21 mouse cellular contexts compared by ENCODE assay signal in the genomic region with DNA sequence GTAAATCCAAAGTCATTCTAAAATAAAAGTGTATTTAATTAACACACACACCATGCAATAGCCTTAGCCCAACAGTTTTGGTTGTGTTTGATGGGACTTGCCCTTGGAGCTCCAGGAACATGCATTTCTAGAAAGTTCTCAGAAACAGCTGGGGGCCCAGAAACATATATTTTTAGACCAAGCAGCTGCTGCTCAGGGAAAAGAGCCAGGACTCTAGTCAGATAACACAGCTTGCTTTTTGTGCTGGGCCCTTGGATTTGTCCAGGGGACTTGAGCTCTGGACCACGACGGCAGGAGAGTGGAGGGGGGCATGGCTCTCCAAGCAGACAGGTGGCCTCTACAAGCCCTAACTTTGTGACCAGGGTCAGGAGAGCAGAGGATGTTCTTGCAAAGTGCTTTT. TPM values are rescaled to one million over a fixed set of nuclear protein-coding genes. Genes with fewer than 3 reads are reported as not detected.
DNase-seq lines count a peak whose midpoint lies in the region; ATAC-seq and TF ChIP-seq lines count a peak whose summit lies in the region.
"Had no signal": no experiment of that assay in that cellular context is flagged by ENCODE, and none has a peak within 500 bp of the region (broad histone marks: within the 10 kb centered on the region; RNA-seq: fewer than 3 reads in every experiment).

No protein-coding gene starts in this region.

- TF ChIP-seq RAD21 in MEL (IDR thresholded peaks at IDR 0.05; ENCODE audit: low read depth, low read length): no peak

- H3K4me3 ChIP-seq in forebrain, embryonic 12.5 days (replicated peaks): no peak overlapping the region
- no peak overlapping the region for H3K4me3 ChIP-seq in forebrain, embryonic 16.5 days (replicated peaks; ENCODE audit: low read length)
- H3K4me3 ChIP-seq in heart, embryonic 14.5 days (ENCODE audit: control insufficient read depth in 1 of 2, insufficient read depth in 1 of 2, low read depth in 1 of 2, low read length in 2 of 2): no peak overlapping the region
- no peak overlapping the region for H3K4me3 ChIP-seq in heart, embryonic 11.5 days (ENCODE audit: low read depth, low read length)
- H3K4me3 ChIP-seq in MEL (ENCODE audit: control insufficient read depth in 1 of 2, insufficient read depth in 1 of 2, low read depth in 2 of 2, low read length in 2 of 2): no peak overlapping the region
- H3K4me3 ChIP-seq: embryonic facial prominence, embryonic 10.5 days; embryonic facial prominence, embryonic 15.5 days; forebrain, embryonic 13.5 days; heart, embryonic 12.5 days; limb, embryonic 10.5 days; limb, embryonic 15.5 days; liver, embryonic 13.5 days; midbrain, embryonic 15.5 days; neural tube, embryonic 12.5 days had no signal

- no peak overlapping the region for H3K9ac ChIP-seq in forebrain, embryonic 12.5 days
- no peak overlapping the region for H3K9ac ChIP-seq in forebrain, embryonic 16.5 days (replicated peaks; ENCODE audit: low read depth, low read length)
- no peak overlapping the region; the same call in 1 of the 2 replicates for H3K9ac ChIP-seq in heart, embryonic 14.5 days (ENCODE audit: low read length)
- H3K9ac ChIP-seq in heart, embryonic 11.5 days (ENCODE audit: low read depth, low read length): no peak overlapping the region
- no peak overlapping the region for H3K9ac ChIP-seq in MEL (ENCODE audit: control insufficient read depth, low read depth, low read length, poor library complexity, severe bottlenecking)
- H3K9ac ChIP-seq: embryonic facial prominence, embryonic 15.5 days; forebrain, embryonic 13.5 days; heart, embryonic 12.5 days; limb, embryonic 15.5 days; liver, embryonic 13.5 days; midbrain, embryonic 15.5 days; neural tube, embryonic 12.5 days had no signal

- peaks cover 9% of the 10 kb centered on the region for H3K79me2 ChIP-seq in MEL (ENCODE audit: control insufficient read depth, insufficient read depth, low read length, poor library complexity)

- WGBS in forebrain, embryonic 12.5 days: 71% methylated on average over 2 of the region's 2 CpGs
- WGBS in forebrain, embryonic 16.5 days: 69% methylated on average over 2 of the region's 2 CpGs
- 23% methylated on average over 2 of the region's 2 CpGs for WGBS in heart, embryonic 14.5 days
- WGBS in heart, embryonic 11.5 days (ENCODE audit: insufficient replicate concordance): 43% methylated on average over 2 of the region's 2 CpGs

- peak; percentile 26 for DNase-seq in kidney, postnatal 10 days
- DNase-seq in kidney, postnatal 25 days: no peak
- DNase-seq in MEL (ENCODE audit: low read depth, low spot score): no peak
- no peak for DNase-seq in layer of hippocampus, postnatal 25 days (ENCODE audit: extremely low spot score in 1 of 2, low spot score in 1 of 2)

- 0 out of 2 replicates have a peak, but pooled peaks have one; percentile 7 for ATAC-seq in forebrain, embryonic 12.5 days (ENCODE audit: low FRiP score)
- no peak for ATAC-seq in forebrain, embryonic 16.5 days
- ATAC-seq in heart, embryonic 14.5 days (ENCODE audit: insufficient number of reproducible peaks, insufficient read depth, low FRiP score, low read depth): no peak
- ATAC-seq in heart, embryonic 11.5 days (replicated peaks; ENCODE audit: insufficient number of reproducible peaks, low FRiP score, low TSS enrichment): no peak

- H3K27ac ChIP-seq in forebrain, embryonic 12.5 days: no peak overlapping the region
- no peak overlapping the region for H3K27ac ChIP-seq in forebrain, embryonic 16.5 days (ENCODE audit: low read length)
- H3K27ac ChIP-seq in heart, embryonic 14.5 days (replicated peaks in 1 of 2; ENCODE audit: control insufficient read depth in 1 of 2, insufficient read depth in 1 of 2, low read depth in 2 of 2, low read length in 2 of 2): no peak overlapping the region
- no peak overlapping the region for H3K27ac ChIP-seq in heart, embryonic 11.5 days (ENCODE audit: low read depth, low read length)
- no peak overlapping the region for H3K27ac ChIP-seq in MEL (ENCODE audit: control insufficient read depth, low read depth, low read length)
- H3K27ac ChIP-seq: embryonic facial prominence, embryonic 10.5 days; embryonic facial prominence, embryonic 15.5 days; forebrain, embryonic 13.5 days; kidney, postnatal 0 days; limb, embryonic 10.5 days; limb, embryonic 15.5 days; liver, embryonic 13.5 days; midbrain, embryonic 15.5 days; neural tube, embryonic 12.5 days had no signal

- TF ChIP-seq POLR2A in MEL (IDR thresholded peaks at IDR 0.05; ENCODE audit: control insufficient read depth in 1 of 2, insufficient read depth in 1 of 2, low read depth in 1 of 2, low read length in 2 of 2, poor library complexity in 1 of 2): no peak

- no peak for TF ChIP-seq EP300 in MEL (IDR thresholded peaks at IDR 0.05; ENCODE audit: low read depth in 1 of 2, low read length in 2 of 2)

- peaks cover 6% of the 10 kb centered on the region; the same call in 1 of the 2 replicates for H3K36me3 ChIP-seq in forebrain, embryonic 12.5 days (replicated peaks)
- H3K36me3 ChIP-seq in forebrain, embryonic 16.5 days (ENCODE audit: control insufficient read depth, insufficient read depth): no peaks in the 10 kb centered on the region
- H3K36me3 ChIP-seq in heart, embryonic 14.5 days (ENCODE audit: control insufficient read depth, insufficient read depth, low read length): no peaks in the 10 kb centered on the region
- no peaks in the 10 kb centered on the region for H3K36me3 ChIP-seq in heart, embryonic 11.5 days (ENCODE audit: control insufficient read depth, insufficient read depth, low read length)
- H3K36me3 ChIP-seq in MEL (ENCODE audit: control insufficient read depth in 1 of 2, insufficient read depth in 2 of 2, low read length in 2 of 2): peaks cover 0 to 11% of the 10 kb centered on the region in 2 experiments; a peak in 3 of 4 replicates
- H3K36me3 ChIP-seq: embryonic facial prominence, embryonic 15.5 days; heart, embryonic 12.5 days; limb, embryonic 10.5 days; limb, embryonic 15.5 days; midbrain, embryonic 15.5 days had no signal

- H3K9me3 ChIP-seq in forebrain, embryonic 12.5 days: no peaks in the 10 kb centered on the region
- no peaks in the 10 kb centered on the region for H3K9me3 ChIP-seq in forebrain, embryonic 16.5 days (ENCODE audit: control insufficient read depth, low read length)
- H3K9me3 ChIP-seq in heart, embryonic 14.5 days (ENCODE audit: control insufficient read depth, low read length): no peaks in the 10 kb centered on the region
- no peaks in the 10 kb centered on the region for H3K9me3 ChIP-seq in heart, embryonic 11.5 days (replicated peaks; ENCODE audit: control insufficient read depth, low read length)
- no peaks in the 10 kb centered on the region for H3K9me3 ChIP-seq in MEL (replicated peaks; ENCODE audit: insufficient read depth, low read length)
- H3K9me3 ChIP-seq: embryonic facial prominence, embryonic 15.5 days; forebrain, embryonic 13.5 days; G1E; heart, embryonic 12.5 days; limb, embryonic 10.5 days; limb, embryonic 15.5 days; liver, embryonic 13.5 days; midbrain, embryonic 15.5 days; neural tube, embryonic 12.5 days had no signal

- TF ChIP-seq CTCF in MEL (IDR thresholded peaks at IDR 0.05 in 2 of 3, conservative IDR thresholded peaks at IDR 0.05 in 1 of 3; ENCODE audit: control insufficient read depth in 1 of 3, insufficient read depth in 1 of 3, low read depth in 2 of 3, low read length in 3 of 3, poor library complexity in 1 of 3, severe bottlenecking in 1 of 3): no peak

- peaks cover 25% of the 10 kb centered on the region for H3K4me1 ChIP-seq in forebrain, embryonic 12.5 days
- peaks cover 13% of the 10 kb centered on the region for H3K4me1 ChIP-seq in forebrain, embryonic 16.5 days (replicated peaks; ENCODE audit: control insufficient read depth, insufficient read depth, low read length)
- H3K4me1 ChIP-seq in heart, embryonic 14.5 days (ENCODE audit: control insufficient read depth in 2 of 2, insufficient read depth in 2 of 2, low read length in 2 of 2): peaks cover 2 to 16% of the 10 kb centered on the region in 2 experiments; a peak in 3 of 4 replicates
- H3K4me1 ChIP-seq in heart, embryonic 11.5 days (ENCODE audit: control insufficient read depth, insufficient read depth, low read length): peaks cover 9% of the 10 kb centered on the region
- H3K4me1 ChIP-seq in MEL (ENCODE audit: control insufficient read depth in 1 of 2, insufficient read depth in 2 of 2, low read length in 2 of 2): peaks cover 6 to 21% of the 10 kb centered on the region in 2 experiments

- no peak overlapping the region for H3K4me2 ChIP-seq in forebrain, embryonic 12.5 days
- H3K4me2 ChIP-seq in forebrain, embryonic 16.5 days (ENCODE audit: low read length): no peak overlapping the region
- H3K4me2 ChIP-seq in heart, embryonic 14.5 days (ENCODE audit: low read length): peak overlapping the region; percentile 25; the same call in 1 of the 2 replicates
- no peak overlapping the region for H3K4me2 ChIP-seq in heart, embryonic 11.5 days
- H3K4me2 ChIP-seq: embryonic facial prominence, embryonic 15.5 days; forebrain, embryonic 13.5 days; heart, embryonic 12.5 days; limb, embryonic 15.5 days; liver, embryonic 13.5 days; midbrain, embryonic 15.5 days; neural tube, embryonic 12.5 days had no signal

- H3K27me3 ChIP-seq in forebrain, embryonic 12.5 days: peaks cover 22% of the 10 kb centered on the region
- H3K27me3 ChIP-seq in forebrain, embryonic 16.5 days (replicated peaks; ENCODE audit: control insufficient read depth, insufficient read depth, low read length): no peaks in the 10 kb centered on the region; the same call in 1 of the 2 replicates
- peaks cover 21% of the 10 kb centered on the region for H3K27me3 ChIP-seq in heart, embryonic 14.5 days (ENCODE audit: control insufficient read depth, insufficient read depth, low read length)
- H3K27me3 ChIP-seq in heart, embryonic 11.5 days (ENCODE audit: control insufficient read depth, insufficient read depth, low read length): peaks cover 18% of the 10 kb centered on the region
- H3K27me3 ChIP-seq in MEL (ENCODE audit: control insufficient read depth in 1 of 2, insufficient read depth in 2 of 2, low read length in 2 of 2): no peaks in the 10 kb centered on the region
- H3K27me3 ChIP-seq: midbrain, embryonic 15.5 days; neural tube, embryonic 12.5 days had no signal

RNA-seq across cellular contexts. Expression of a gene that starts 6.0 kb away (rescaled TPM):
- polyA plus RNA-seq in forebrain, embryonic 12.5 days (2016; fragmentation: Nextera tagmentation; extraction: Ambion mirVana): 12.0 and 12.9 TPM in 2 replicates
- polyA plus RNA-seq in forebrain, embryonic 16.5 days (2015; fragmentation: Nextera tagmentation; extraction: Ambion mirVana): 11.4 and 13.6 TPM in 2 replicates
- polyA plus RNA-seq in heart, embryonic 14.5 days (2014; fragmentation: Nextera tagmentation; extraction: Ambion mirVana): 5.7 and 6.1 TPM in 2 replicates
- polyA plus RNA-seq in heart, embryonic 11.5 days (2014; fragmentation: Nextera tagmentation; extraction: Ambion mirVana): 8.1 and 8.8 TPM in 2 replicates
- 27.4 and 31.3 TPM in 2 replicates for total RNA-seq in MEL (2012; rRNA removed)
- 10 to 100 TPM in 1 of 2 experiments, not detected in 1; 48.6 TPM for polyA plus RNA-seq in MEL (2012; ENCODE audit: insufficient read depth in 1 of 2, insufficient read length in 2 of 2, low read depth in 1 of 2, low replicate concordance in 2 of 2, missing spikeins in 1 of 2)
- total RNA-seq in layer of hippocampus, postnatal 25 days (2021): 10 to 100 TPM; 67.2 to 75.2 TPM

RNA-seq across cellular contexts. Expression of a gene that starts 30.0 kb away (rescaled TPM):
- 15.3 and 15.6 TPM in 2 replicates for polyA plus RNA-seq in forebrain, embryonic 12.5 days (2016; fragmentation: Nextera tagmentation; extraction: Ambion mirVana)
- polyA plus RNA-seq in forebrain, embryonic 16.5 days (2015; fragmentation: Nextera tagmentation; extraction: Ambion mirVana): 16.9 and 17.2 TPM in 2 replicates
- not detected in 2 replicates for polyA plus RNA-seq in heart, embryonic 14.5 days (2014; fragmentation: Nextera tagmentation; extraction: Ambion mirVana)
- 0.06 and 0.11 TPM in 2 replicates for polyA plus RNA-seq in heart, embryonic 11.5 days (2014; fragmentation: Nextera tagmentation; extraction: Ambion mirVana)
- not detected in 2 replicates for total RNA-seq in MEL (2012; rRNA removed)
- not detected for polyA plus RNA-seq in MEL (2012; ENCODE audit: insufficient read depth in 1 of 2, insufficient read length in 2 of 2, low read depth in 1 of 2, low replicate concordance in 2 of 2, missing spikeins in 1 of 2)
- total RNA-seq in layer of hippocampus, postnatal 25 days (2021): 10 to 100 TPM; 21.1 to 23.1 TPM
- total RNA-seq: gastrocnemius, postnatal 10 days had no signal
- polyA plus RNA-seq: G1E; kidney, postnatal 0 days; limb, embryonic 10.5 days; limb, embryonic 15.5 days; liver, embryonic 13.5 days; spleen, adult 2 months had no signal

RNA-seq across cellular contexts. Expression of a gene that starts 32.0 kb away (rescaled TPM):
- 3.0 and 3.2 TPM in 2 replicates for polyA plus RNA-seq in forebrain, embryonic 12.5 days (2016; fragmentation: Nextera tagmentation; extraction: Ambion mirVana)
- polyA plus RNA-seq in forebrain, embryonic 16.5 days (2015; fragmentation: Nextera tagmentation; extraction: Ambion mirVana): 1.3 and 1.5 TPM in 2 replicates
- polyA plus RNA-seq in heart, embryonic 14.5 days (2014; fragmentation: Nextera tagmentation; extraction: Ambion mirVana): 16.0 and 19.5 TPM in 2 replicates
- 3.2 and 3.3 TPM in 2 replicates for polyA plus RNA-seq in heart, embryonic 11.5 days (2014; fragmentation: Nextera tagmentation; extraction: Ambion mirVana)
- not detected in 2 replicates for total RNA-seq in MEL (2012; rRNA removed)
- not detected for polyA plus RNA-seq in MEL (2012; ENCODE audit: insufficient read depth in 1 of 2, insufficient read length in 2 of 2, low read depth in 1 of 2, low replicate concordance in 2 of 2, missing spikeins in 1 of 2)
- total RNA-seq in layer of hippocampus, postnatal 25 days (2021): 1 to 10 TPM; 4.3 to 4.7 TPM
- total RNA-seq: G1E had no signal
- polyA plus RNA-seq: G1E had no signal

Comparison
In these comparisons a context has a peak if more than half of its experiments do, and no peak if none do; other contexts are left out.
1. RNA of a gene that starts 30.0 kb away (polyA plus RNA-seq): 16.9 to 17.2 TPM in forebrain, embryonic 16.5 days and 15.3 to 15.6 TPM in forebrain, embryonic 12.5 days; 0.06 to 0.11 TPM in heart, embryonic 11.5 days, not detected in heart, embryonic 14.5 days and not detected in MEL; every median in the first group is over 10 times any median in the second.